Mouse (Mus musculus) stomach, embryonic 14.5 days (tissue): ENCODE results near the gene Smtnl2. TPM values are rescaled to one million over a fixed set of nuclear protein-coding genes. Genes with fewer than 3 reads are reported as not detected.

ENCODE experiments used
- ATAC-seq: fragments of 200-750 bp; cut with Nextera tagmentation; 2 replicates; pipeline ENCODE4 v1.8.0; 2017; ENCODE audit warnings: low read depth, moderate TSS enrichment; ENCODE audit not compliant: insufficient number of reproducible peaks, insufficient read depth, low FRiP score
- H3K27ac ChIP-seq: fragments of 300-500 bp; sonication (generic); 2 replicates; pipeline ENCODE4 v1.5.1; 2014; ENCODE audit warnings: mild to moderate bottlenecking, low read length, moderate library complexity, mixed read lengths
- H3K27me3 ChIP-seq: fragments of 300-500 bp; sonication (generic); 2 replicates; pipeline ENCODE4 v1.6.1; 2014; ENCODE audit warnings: low read length, control low read depth, mixed read lengths; ENCODE audit not compliant: control insufficient read depth, insufficient read depth
- H3K36me3 ChIP-seq: fragments of 300-500 bp; sonication (generic); 2 replicates; pipeline ENCODE4 v1.6.1; 2014; ENCODE audit warnings: mild to moderate bottlenecking, control low read depth, low read length, moderate library complexity, mixed read lengths; ENCODE audit not compliant: control insufficient read depth, insufficient read depth
- H3K4me1 ChIP-seq: fragments of 300-500 bp; sonication (generic); 2 replicates; pipeline ENCODE4 v1.6.1; 2014; ENCODE audit warnings: low read length, control low read depth, mixed read lengths; ENCODE audit not compliant: control insufficient read depth, insufficient read depth
- H3K4me2 ChIP-seq: fragments of 300-500 bp; sonication (generic); replicated peaks from 2 replicates; pipeline ENCODE4 v1.6.1; 2014; ENCODE audit warnings: low read depth, low read length, control low read depth
- H3K4me3 ChIP-seq: fragments of 300-500 bp; sonication (generic); 2 replicates; pipeline ENCODE4 v1.5.1; 2014; ENCODE audit warnings: low read depth, low read length, control low read depth
- H3K9ac ChIP-seq: fragments of 300-500 bp; sonication (generic); replicated peaks from 2 replicates; pipeline ENCODE4 v1.6.1; 2014; ENCODE audit warnings: low read depth, mild to moderate bottlenecking, control low read depth, low read length, moderate library complexity, mixed read lengths
- H3K9me3 ChIP-seq: fragments of 300-500 bp; sonication (generic); 2 replicates; pipeline ENCODE4 v1.6.1; 2016; ENCODE audit warnings: low read depth, low read length, control low read depth; ENCODE audit not compliant: control insufficient read depth
- WGBS: fragments of 180-500 bp; shearing (Covaris S2); extraction: QIAGEN DNeasy Blood & Tissue Kit; methylation state at CpG from one replicate; pipeline ENCODE4 v1.1.7; 2014; 5-methylcytosine and 5-hydroxymethylcytosine counted together
- polyA plus RNA-seq: library from polyadenylated mRNA; unstranded; fragments of >200 nt; fragmentation: Nextera tagmentation; extraction: Ambion mirVana; gene quantifications from 2 replicates; pipeline ENCODE4 v1.2.1, GENCODE M21; 2014

Smtnl2 gene
- polyA plus RNA-seq, 1 experiment from 2014 or later, result 28.8 TPM

DNA sequence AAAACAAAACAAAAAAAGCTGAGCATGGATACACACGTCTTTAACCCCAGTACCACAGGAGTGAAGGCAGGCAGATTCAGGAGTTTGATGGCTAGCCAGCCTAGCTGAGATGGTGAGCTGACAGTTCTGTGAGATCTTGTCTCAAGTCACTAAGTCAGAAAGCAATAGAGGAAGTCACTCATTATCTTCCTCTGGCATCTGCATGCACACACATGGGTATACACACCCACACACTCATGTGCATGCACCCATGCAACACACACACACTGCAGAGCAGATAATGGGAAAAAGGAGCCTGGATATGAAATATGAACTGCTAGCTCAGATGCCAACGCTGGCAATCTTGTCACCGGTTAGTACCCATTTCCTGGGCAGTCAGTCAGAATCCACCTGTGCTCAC lies 18.3 kb downstream of the Smtnl2 start:
- no peak for ATAC-seq
- H3K36me3 ChIP-seq, result no peaks in the 10 kb centered on the region

DNA sequence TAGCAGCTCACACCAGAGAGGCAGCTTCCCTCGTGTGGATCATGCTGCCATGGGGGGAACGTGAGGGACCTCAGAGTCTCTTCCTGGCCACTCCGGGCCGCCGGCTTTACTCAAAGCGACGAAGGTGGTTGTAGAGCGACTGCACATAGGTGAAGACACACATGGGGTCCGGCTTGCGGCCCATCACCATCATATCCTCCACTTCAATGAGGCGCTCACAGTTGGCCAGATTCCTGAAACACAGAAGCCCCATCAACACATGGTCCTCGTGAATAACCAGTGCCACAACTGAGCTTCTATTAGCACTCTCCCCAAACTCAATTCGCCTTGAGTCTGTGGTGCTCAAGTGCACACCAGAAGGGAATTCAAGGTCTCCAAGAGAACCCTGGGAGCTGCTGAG lies 20.3 kb downstream of the Smtnl2 start:
- no peak for ATAC-seq
- Histone ChIP-seq H3K27me3 (no peaks in the 10 kb centered on the region), H3K4me1 (peaks cover 5% of the 10 kb centered on the region; the same call in 1 of the 2 replicates), H3K9ac (no peak overlapping the region), H3K27ac (no peak overlapping the region), H3K4me3 (no peak overlapping the region), H3K4me2 (no peak overlapping the region), H3K9me3 (no peaks in the 10 kb centered on the region), H3K36me3 (no peaks in the 10 kb centered on the region)
- 91% methylated on average over 13 of the region's 13 CpGs for WGBS

More for the DNA sequence above, 18.3 kb downstream of the Smtnl2 start:
- no peak overlapping the region for H3K4me2 ChIP-seq
- H3K27ac ChIP-seq, result no peak overlapping the region
- peaks cover 22% of the 10 kb centered on the region for H3K4me1 ChIP-seq
- WGBS, result 84% methylated on average over 3 of the region's 3 CpGs
- H3K4me3 ChIP-seq, result no peak overlapping the region
- H3K27me3 ChIP-seq, result no peaks in the 10 kb centered on the region
- no peaks in the 10 kb centered on the region for H3K9me3 ChIP-seq
- H3K9ac ChIP-seq, result no peak overlapping the region

DNA sequence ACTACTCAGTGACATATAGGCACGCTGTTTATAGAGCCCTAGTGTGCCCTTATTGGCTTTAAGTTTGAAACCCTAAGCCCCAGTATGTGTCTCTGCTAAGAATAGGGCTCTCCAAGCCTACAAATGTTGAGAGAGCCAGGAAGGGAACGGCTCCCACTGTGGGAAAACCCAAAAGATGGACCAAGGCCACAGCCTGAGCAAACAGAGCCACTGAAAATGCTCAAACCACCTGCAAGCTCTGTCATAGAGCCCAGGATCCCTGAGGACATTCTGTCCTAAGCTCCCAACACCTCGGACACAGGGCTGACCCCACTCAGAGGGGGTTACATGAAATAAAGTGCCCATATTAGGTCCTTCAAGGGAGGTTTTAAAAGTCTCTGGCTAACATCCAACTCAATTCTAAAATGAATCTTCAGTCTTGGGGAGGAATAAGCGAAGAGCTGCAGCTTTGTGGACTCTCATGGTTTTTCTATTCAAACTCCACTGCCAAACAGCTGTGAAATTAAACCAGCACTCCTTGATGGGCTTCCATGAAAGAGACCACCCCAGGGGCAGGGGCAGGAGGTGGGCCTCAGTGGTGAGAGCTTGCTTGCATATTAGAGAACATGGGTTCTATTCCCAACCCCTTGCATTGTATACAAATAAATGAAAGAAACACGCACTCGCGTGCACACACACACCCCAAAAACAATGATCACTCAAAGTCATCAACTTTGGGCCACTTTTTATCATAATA lies 21.9 kb downstream of the Smtnl2 start:
- Histone ChIP-seq H3K27ac (no peak overlapping the region), H3K9me3 (no peaks in the 10 kb centered on the region), H3K36me3 (no peaks in the 10 kb centered on the region), H3K9ac (no peak overlapping the region), H3K4me3 (no peak overlapping the region), H3K4me2 (no peak overlapping the region), H3K4me1 (no peaks in the 10 kb centered on the region), H3K27me3 (no peaks in the 10 kb centered on the region)
- ATAC-seq, result no peak
- WGBS, result 80% methylated on average over 7 of the region's 7 CpGs

DNA sequence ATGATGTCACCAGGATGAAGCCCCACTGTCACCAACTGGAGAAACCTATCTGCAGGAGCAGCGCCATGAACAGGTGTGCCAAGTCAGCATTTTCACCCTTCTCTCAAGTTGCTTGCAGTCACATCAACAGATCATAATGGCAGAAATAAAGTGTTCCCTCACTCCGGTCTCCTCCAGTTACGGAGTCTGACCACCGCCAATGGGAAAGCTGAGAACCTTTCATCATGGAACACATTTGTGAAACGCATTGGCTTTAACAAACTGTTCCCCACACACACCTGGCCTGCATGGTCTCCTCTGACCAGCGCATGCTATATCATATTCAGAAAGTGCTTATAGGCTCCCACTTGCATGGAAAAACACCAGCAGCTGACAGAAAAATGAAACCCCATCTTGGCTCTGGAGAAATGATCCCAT lies 23.4 kb downstream of the Smtnl2 start:
- Histone ChIP-seq H3K4me1 (no peaks in the 10 kb centered on the region), H3K27ac (no peak overlapping the region), H3K4me3 (no peak overlapping the region), H3K9ac (no peak overlapping the region), H3K4me2 (no peak overlapping the region), H3K36me3 (no peaks in the 10 kb centered on the region), H3K9me3 (no peaks in the 10 kb centered on the region), H3K27me3 (no peaks in the 10 kb centered on the region)
- ATAC-seq, result no peak
- 91% methylated on average over 6 of the region's 6 CpGs for WGBS

DNA sequence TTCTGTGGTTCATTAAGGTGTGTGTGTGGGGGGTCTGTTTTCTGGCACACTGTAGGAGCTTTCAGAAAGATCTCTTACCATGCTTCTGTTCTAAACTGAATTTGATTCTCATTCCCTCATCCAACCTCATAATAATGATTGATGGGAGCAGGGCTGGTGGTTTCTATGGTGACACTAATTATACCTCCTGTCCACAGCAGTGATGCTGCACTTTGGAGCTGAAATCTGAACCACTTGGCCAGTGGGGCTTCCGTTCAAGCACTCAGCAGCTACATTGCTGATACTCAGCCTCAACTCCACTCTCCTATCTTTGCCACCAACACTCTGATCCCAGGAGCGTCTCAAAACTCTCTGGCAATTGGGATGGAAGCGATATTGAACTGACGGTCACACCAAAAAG lies 32.2 kb downstream of the Smtnl2 start:
- no peaks in the 10 kb centered on the region for H3K9me3 ChIP-seq
- no peak overlapping the region for H3K4me3 ChIP-seq
- no peak overlapping the region for H3K27ac ChIP-seq
- ATAC-seq, result no peak
- H3K4me2 ChIP-seq, result no peak overlapping the region
- H3K9ac ChIP-seq, result no peak overlapping the region
- H3K36me3 ChIP-seq, result no peaks in the 10 kb centered on the region
- WGBS, result 62% methylated on average over 4 of the region's 4 CpGs
- no peaks in the 10 kb centered on the region for H3K27me3 ChIP-seq
- H3K4me1 ChIP-seq, result no peaks in the 10 kb centered on the region

DNA sequence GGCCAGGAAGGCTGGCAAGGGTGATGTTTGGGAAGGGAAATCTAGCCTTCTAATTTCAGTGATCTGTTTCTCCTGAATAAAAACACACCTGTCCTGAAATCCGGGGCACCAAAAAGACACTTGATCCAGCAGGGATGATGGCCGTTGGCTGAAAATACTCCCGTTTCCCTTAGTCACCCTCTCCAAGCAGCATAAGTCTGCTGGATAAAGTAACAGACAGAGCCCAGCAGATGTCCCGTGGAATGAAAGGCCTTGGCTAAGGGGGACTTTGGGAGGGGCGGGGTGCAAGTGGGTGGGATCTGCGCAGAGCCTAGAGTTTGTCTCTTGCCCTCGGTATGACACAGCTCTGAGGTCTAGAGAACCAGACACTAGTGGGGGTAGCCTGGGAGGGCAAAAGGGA lies 33.3 kb downstream of the Smtnl2 start:
- H3K27me3 ChIP-seq, result no peaks in the 10 kb centered on the region
- H3K9me3 ChIP-seq, result no peaks in the 10 kb centered on the region
- no peaks in the 10 kb centered on the region for H3K4me1 ChIP-seq
- H3K27ac ChIP-seq, result no peak overlapping the region
- 55% methylated on average over 7 of the region's 7 CpGs for WGBS
- H3K4me2 ChIP-seq, result no peak overlapping the region
- ATAC-seq, result no peak
- H3K9ac ChIP-seq, result no peak overlapping the region
- H3K36me3 ChIP-seq, result no peaks in the 10 kb centered on the region
- no peak overlapping the region for H3K4me3 ChIP-seq

DNA sequence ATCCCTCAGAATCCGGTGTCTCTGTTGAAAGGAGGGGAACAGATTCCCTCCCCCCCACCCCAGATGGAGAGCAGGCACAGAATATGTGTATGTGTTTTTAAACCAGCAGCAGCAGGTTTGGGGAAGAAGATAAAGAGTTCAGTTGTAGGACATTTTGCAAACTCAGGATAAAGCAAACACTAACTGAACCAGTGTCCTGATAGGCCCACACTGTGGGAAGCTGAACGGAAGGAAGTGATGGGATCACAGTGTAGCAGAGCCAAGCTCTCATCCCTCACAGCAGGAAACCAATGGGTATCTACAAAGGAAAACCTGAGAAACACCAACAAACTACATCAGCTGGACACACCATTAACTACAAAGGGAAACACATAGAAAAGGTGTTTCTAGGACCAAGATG lies 35.0 kb downstream of the Smtnl2 start:
- Histone ChIP-seq H3K9me3 (no peaks in the 10 kb centered on the region), H3K36me3 (no peaks in the 10 kb centered on the region), H3K4me1 (no peaks in the 10 kb centered on the region), H3K27me3 (no peaks in the 10 kb centered on the region), H3K27ac (no peak overlapping the region), H3K4me3 (no peak overlapping the region), H3K9ac (no peak overlapping the region), H3K4me2 (no peak overlapping the region)
- WGBS, result 73% methylated on average over 2 of the region's 2 CpGs
- ATAC-seq, result no peak

DNA sequence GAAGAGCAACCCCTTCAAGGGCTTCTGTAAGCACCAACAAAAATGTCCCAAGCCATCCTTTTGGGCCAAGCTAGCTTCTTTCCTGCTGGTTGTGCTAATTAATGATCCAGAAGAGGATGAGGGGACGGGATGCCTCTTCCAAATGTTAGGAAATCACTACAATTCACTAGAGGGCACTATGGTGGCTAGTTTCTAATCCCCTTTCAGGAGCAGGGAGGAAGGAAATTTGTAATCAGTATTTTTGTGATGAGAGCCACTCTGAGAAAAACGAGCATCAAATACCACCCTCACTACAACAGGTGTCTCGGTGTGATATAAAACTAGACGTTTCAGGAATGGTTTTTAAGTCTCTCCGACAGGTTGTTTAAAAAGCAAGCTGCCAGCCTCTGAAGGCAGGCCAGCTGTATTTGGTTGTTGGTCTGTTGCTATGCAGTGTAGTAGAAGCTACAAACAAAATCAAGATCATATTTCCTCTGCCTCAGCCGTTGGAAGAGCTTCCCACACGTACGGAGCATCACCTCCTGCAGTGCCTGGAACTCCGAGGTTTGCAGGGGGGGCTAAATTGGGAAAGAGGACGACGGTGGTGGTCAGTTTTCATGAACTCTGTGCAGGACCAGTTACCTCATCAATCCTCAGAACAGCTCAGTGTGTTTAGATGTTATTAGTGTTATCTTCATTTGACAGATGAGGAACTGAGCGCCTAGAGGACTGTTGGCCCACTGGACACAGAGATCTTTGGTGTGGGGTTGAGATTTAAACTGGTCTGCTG lies 41.4 kb downstream of the Smtnl2 start:
- no peaks in the 10 kb centered on the region for H3K9me3 ChIP-seq
- no peak for ATAC-seq
- 10% methylated on average over 12 of the region's 12 CpGs for WGBS
- no peak overlapping the region for H3K9ac ChIP-seq
- H3K4me1 ChIP-seq, result no peaks in the 10 kb centered on the region
- no peak overlapping the region for H3K4me2 ChIP-seq
- H3K27ac ChIP-seq, result no peak overlapping the region
- H3K27me3 ChIP-seq, result no peaks in the 10 kb centered on the region
- H3K4me3 ChIP-seq, result no peak overlapping the region
- no peaks in the 10 kb centered on the region for H3K36me3 ChIP-seq
